Mouse (Mus musculus) MEL (cell line): ENCODE data around the gene Cdc25a. TPM values are rescaled to one million over a fixed set of nuclear protein-coding genes. Genes with fewer than 3 reads are reported as not detected.

ENCODE experiments used
- DNase-seq: peaks from one replicate; pipeline ENCODE4 v3.0.0; 2011; ENCODE audit warnings: low read depth, low spot score
- H3K27ac ChIP-seq: 2 replicates; pipeline ENCODE4 v1.5.1; 2012; ENCODE audit warnings: low read depth, mild to moderate bottlenecking, control low read depth, low read length, moderate library complexity; ENCODE audit not compliant: control insufficient read depth
- H3K27me3 ChIP-seq, 2 experiments: fragments of 150-350 bp in 1 of 2; sonication (generic) in 1 of 2; 2 replicates each; pipeline ENCODE4 v1.6.1; 2012; ENCODE audit warnings: low read length in 2 of 2, mild to moderate bottlenecking in 2 of 2, improper control_type of control experiment in 1 of 2, moderate library complexity in 1 of 2; ENCODE audit not compliant: insufficient read depth in 2 of 2, control insufficient read depth in 1 of 2
- H3K36me3 ChIP-seq, 2 experiments: 2 replicates each; pipeline ENCODE4 v1.6.1; 2012 to 2014; ENCODE audit warnings: low read length in 2 of 2, improper control_type of control experiment in 1 of 2, inconsistent platforms in 1 of 2, mild to moderate bottlenecking in 1 of 2; ENCODE audit not compliant: insufficient read depth in 2 of 2, control insufficient read depth in 1 of 2
- H3K4me1 ChIP-seq, 2 experiments: fragments of 150-350 bp in 1 of 2; sonication (generic) in 1 of 2; 2 replicates each; pipeline ENCODE4 v1.6.1; 2012; ENCODE audit warnings: low read length in 2 of 2, improper control_type of control experiment in 1 of 2, mild to moderate bottlenecking in 1 of 2; ENCODE audit not compliant: insufficient read depth in 2 of 2, control insufficient read depth in 1 of 2
- H3K4me3 ChIP-seq, 2 experiments: fragments of 150-350 bp in 1 of 2; sonication (generic) in 1 of 2; 2 replicates each; pipeline ENCODE4 v1.5.1; 2012; ENCODE audit warnings: low read depth in 2 of 2, low read length in 2 of 2, mild to moderate bottlenecking in 2 of 2, moderate library complexity in 2 of 2, control low read depth in 1 of 2, improper control_type of control experiment in 1 of 2; ENCODE audit not compliant: control insufficient read depth in 1 of 2, insufficient read depth in 1 of 2
- H3K79me2 ChIP-seq: 2 replicates; pipeline ENCODE4 v1.6.1; 2012; ENCODE audit warnings: mild to moderate bottlenecking, low read length, moderate library complexity; ENCODE audit not compliant: control insufficient read depth, poor library complexity, insufficient read depth
- H3K9ac ChIP-seq: 2 replicates; pipeline ENCODE4 v1.6.1; 2012; ENCODE audit warnings: low read depth, mild to moderate bottlenecking, control low read depth, low read length, moderate library complexity; ENCODE audit not compliant: control insufficient read depth, poor library complexity, severe bottlenecking
- H3K9me3 ChIP-seq: fragments of 150-350 bp; sonication (generic); replicated peaks from 2 replicates; pipeline ENCODE4 v1.6.1; 2012; ENCODE audit warnings: mild to moderate bottlenecking, low read length, improper control_type of control experiment, moderate library complexity; ENCODE audit not compliant: insufficient read depth
- BHLHE40 ChIP-seq: IDR thresholded peaks from 2 replicates; pipeline ENCODE4 v1.6.1; 2012; ENCODE audit warnings: low read depth, mild to moderate bottlenecking, inconsistent platforms, low read length, improper control_type of control experiment, borderline replicate concordance
- CTCF ChIP-seq, 3 experiments: IDR thresholded peaks in 2 of 3; conservative IDR thresholded peaks in 1 of 3; 2 replicates each; pipeline ENCODE4 v1.5.1; 2011 to 2012; ENCODE audit warnings: low read length in 3 of 3, low read depth in 2 of 3, mild to moderate bottlenecking in 2 of 3, improper control_type of control experiment in 1 of 3, inconsistent platforms in 1 of 3, mixed read lengths in 1 of 3, moderate library complexity in 1 of 3; ENCODE audit not compliant: control insufficient read depth in 1 of 3, insufficient read depth in 1 of 3, poor library complexity in 1 of 3, severe bottlenecking in 1 of 3
- ELF1 ChIP-seq: IDR thresholded peaks from 2 replicates; pipeline ENCODE4 v1.6.1; 2014; ENCODE audit warnings: low read depth, mild to moderate bottlenecking, inconsistent platforms, low read length, improper control_type of control experiment, moderate library complexity
- EP300 ChIP-seq, 2 experiments: IDR thresholded peaks; 2 replicates each; pipeline ENCODE4 v1.6.1; 2011; ENCODE audit warnings: improper control_type of control experiment in 2 of 2, low read length in 2 of 2, low read depth in 1 of 2, mild to moderate bottlenecking in 1 of 2
- ETS1 ChIP-seq: IDR thresholded peaks from 2 replicates; pipeline ENCODE4 v1.6.1; 2012; ENCODE audit warnings: low read depth, mild to moderate bottlenecking, inconsistent platforms, low read length, improper control_type of control experiment, moderate library complexity
- GABPA ChIP-seq: IDR thresholded peaks from 2 replicates; pipeline ENCODE4 v1.6.1; 2012; ENCODE audit warnings: low read depth, mild to moderate bottlenecking, inconsistent platforms, low read length, improper control_type of control experiment, moderate library complexity
- GATA1 ChIP-seq: IDR thresholded peaks from 2 replicates; pipeline ENCODE4 v1.6.1; 2011; ENCODE audit warnings: low read depth, low read length, improper control_type of control experiment
- HCFC1 ChIP-seq: IDR thresholded peaks from 2 replicates; pipeline ENCODE4 v1.6.1; 2012; ENCODE audit warnings: low read depth, mild to moderate bottlenecking, inconsistent platforms, low read length, improper control_type of control experiment, moderate library complexity
- KAT2A ChIP-seq: conservative IDR thresholded peaks from 2 replicates; pipeline ENCODE4 v1.6.1; 2012; ENCODE audit warnings: low read depth, low read length, improper control_type of control experiment, inconsistent platforms
- MAFK ChIP-seq: IDR thresholded peaks from 2 replicates; pipeline ENCODE4 v1.6.1; 2011; ENCODE audit warnings: low read depth, mild to moderate bottlenecking, low read length, improper control_type of control experiment, borderline replicate concordance
- MAX ChIP-seq: IDR thresholded peaks from 2 replicates; pipeline ENCODE4 v1.6.1; 2011; ENCODE audit warnings: low read length, improper control_type of control experiment
- MAZ ChIP-seq: IDR thresholded peaks from 2 replicates; pipeline ENCODE4 v1.6.1; 2012; ENCODE audit warnings: low read depth, mild to moderate bottlenecking, inconsistent platforms, low read length, improper control_type of control experiment
- MEF2A ChIP-seq: IDR thresholded peaks from 2 replicates; pipeline ENCODE4 v1.6.1; 2014; ENCODE audit warnings: low read depth, mild to moderate bottlenecking, inconsistent platforms, low read length, improper control_type of control experiment; ENCODE audit not compliant: poor library complexity, insufficient replicate concordance, severe bottlenecking; ENCODE audit errors: extremely low read depth
- MXI1 ChIP-seq: IDR thresholded peaks from 2 replicates; pipeline ENCODE4 v1.6.1; 2011; ENCODE audit warnings: mild to moderate bottlenecking, low read depth, low read length, improper control_type of control experiment
- MYB ChIP-seq: IDR thresholded peaks from 2 replicates; pipeline ENCODE4 v1.6.1; 2011; ENCODE audit warnings: mild to moderate bottlenecking, low read depth, low read length, improper control_type of control experiment
- NELFE ChIP-seq: IDR thresholded peaks from 2 replicates; pipeline ENCODE4 v1.6.1; 2011; ENCODE audit warnings: low read depth, low read length, improper control_type of control experiment
- NRF1 ChIP-seq: IDR thresholded peaks from 2 replicates; pipeline ENCODE4 v1.6.1; 2014; ENCODE audit warnings: low read depth, mild to moderate bottlenecking, inconsistent platforms, low read length, improper control_type of control experiment, moderate library complexity; ENCODE audit not compliant: poor library complexity, insufficient read depth, severe bottlenecking
- POLR2AphosphoS5 ChIP-seq: IDR thresholded peaks from 2 replicates; pipeline ENCODE4 v1.6.1; 2012; ENCODE audit warnings: low read depth, borderline replicate concordance, mild to moderate bottlenecking, inconsistent platforms, low read length, moderate library complexity, mixed read lengths
- RCOR1 ChIP-seq: IDR thresholded peaks from 2 replicates; pipeline ENCODE4 v1.6.1; 2012; ENCODE audit warnings: low read depth, mild to moderate bottlenecking, inconsistent platforms, low read length, improper control_type of control experiment
- TAL1 ChIP-seq: IDR thresholded peaks from 2 replicates; pipeline ENCODE4 v1.6.1; 2012; ENCODE audit warnings: mild to moderate bottlenecking, inconsistent platforms, low read length, moderate library complexity, mixed read lengths
- TBP ChIP-seq: IDR thresholded peaks from 2 replicates; pipeline ENCODE4 v1.8.0; 2011; ENCODE audit warnings: low read depth, low read length, improper control_type of control experiment
- UBTF ChIP-seq: IDR thresholded peaks from 2 replicates; pipeline ENCODE4 v1.6.1; 2012; ENCODE audit warnings: low read depth, mild to moderate bottlenecking, inconsistent platforms, low read length, improper control_type of control experiment, moderate library complexity, borderline replicate concordance; ENCODE audit not compliant: insufficient read depth
- USF1 ChIP-seq: IDR thresholded peaks from 2 replicates; pipeline ENCODE4 v1.6.1; 2014; ENCODE audit warnings: low read depth, mild to moderate bottlenecking, inconsistent platforms, low read length, improper control_type of control experiment, moderate library complexity
- USF2 ChIP-seq, 2 experiments: IDR thresholded peaks; 2 replicates each; pipeline ENCODE4 v1.6.1; 2011 to 2012; ENCODE audit warnings: improper control_type of control experiment in 2 of 2, low read length in 2 of 2, borderline replicate concordance in 1 of 2, inconsistent platforms in 1 of 2, low read depth in 1 of 2, mild to moderate bottlenecking in 1 of 2; ENCODE audit not compliant: insufficient read depth in 1 of 2
- ZNF384 ChIP-seq: IDR thresholded peaks from 2 replicates; pipeline ENCODE4 v1.6.1; 2012; ENCODE audit warnings: low read depth, mild to moderate bottlenecking, inconsistent platforms, low read length, improper control_type of control experiment
- polyA plus RNA-seq, 2 experiments: library from polyadenylated mRNA; stranded (reverse) in 1 of 2; unstranded in 1 of 2; fragments of >175 nt in 1 of 2; fragments of >200 nt in 1 of 2; gene quantifications; 2 replicates each; pipeline versions ENCODE4 v1.2.1 to v1.2.4; 2012; ENCODE audit warnings: low replicate concordance in 2 of 2, low read depth in 1 of 2; ENCODE audit not compliant: insufficient read length in 2 of 2, insufficient read depth in 1 of 2, missing spikeins in 1 of 2
- total RNA-seq: library from RNA; depleted of rRNA; stranded (reverse); fragments of 300-350 nt; gene quantifications from 2 replicates; pipeline ENCODE4 v1.2.3, GENCODE M21; 2012

Gene Cdc25a
- total and polyA plus RNA-seq, 3 experiments = 67.2 to 79.4 (median 67.4) TPM

DNA sequence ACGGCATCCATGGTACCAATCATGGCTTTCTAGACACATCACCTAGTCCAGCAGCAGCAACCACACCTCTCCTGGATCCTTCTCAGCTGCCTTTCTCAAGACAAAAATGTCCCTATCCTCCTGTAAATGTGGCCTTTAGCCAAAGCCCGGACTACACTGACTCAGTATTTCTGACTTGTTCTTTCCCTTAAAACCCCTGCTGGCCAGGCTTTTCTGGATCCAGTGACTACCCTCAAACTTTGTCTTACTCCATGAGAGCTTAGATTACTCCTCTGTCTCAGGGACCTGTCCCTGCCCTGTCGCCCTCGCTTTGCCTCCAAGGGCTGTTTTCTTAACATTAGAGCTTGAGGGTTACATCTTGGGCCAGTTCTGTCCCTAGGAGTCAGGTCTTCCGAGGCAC, 25.3 kb upstream of the Cdc25a start:
- no peak for DNase-seq
- TF ChIP-seq ELF1 = no peak
- TF ChIP-seq MEF2A = no peak
- TF ChIP-seq UBTF = no peak
- TF ChIP-seq NELFE = no peak
- no peak for TF ChIP-seq USF2 (IDR thresholded peaks at IDR 0.05; ENCODE audit: borderline replicate concordance in 1 of 2, insufficient read depth in 1 of 2, low read depth in 1 of 2, low read length in 2 of 2)
- no peak for TF ChIP-seq MAFK
- TF ChIP-seq MXI1 = no peak
- no peak for TF ChIP-seq TAL1
- TF ChIP-seq MAZ = no peak
- no peak for TF ChIP-seq GATA1
- no peak for TF ChIP-seq ETS1
- no peak for TF ChIP-seq MYB
- no peak for TF ChIP-seq RCOR1
- TF ChIP-seq MAX = no peak
- TF ChIP-seq CTCF (IDR thresholded peaks at IDR 0.05 in 2 of 3, conservative IDR thresholded peaks at IDR 0.05 in 1 of 3; ENCODE audit: control insufficient read depth in 1 of 3, insufficient read depth in 1 of 3, low read depth in 2 of 3, low read length in 3 of 3, poor library complexity in 1 of 3, severe bottlenecking in 1 of 3) = no peak
- no peak for TF ChIP-seq EP300 (IDR thresholded peaks at IDR 0.05; ENCODE audit: low read depth in 1 of 2, low read length in 2 of 2)
- no peak for TF ChIP-seq GABPA
- TF ChIP-seq KAT2A = no peak
- Histone ChIP-seq H3K9me3 (no peaks in the 10 kb centered on the region), H3K27ac (no peak overlapping the region), H3K4me3 (no peak overlapping the region), H3K4me1 (no peaks in the 10 kb centered on the region), H3K79me2 (no peaks in the 10 kb centered on the region), H3K27me3 (no peaks in the 10 kb centered on the region), H3K36me3 (no peaks in the 10 kb centered on the region), H3K9ac (no peak overlapping the region)

DNA sequence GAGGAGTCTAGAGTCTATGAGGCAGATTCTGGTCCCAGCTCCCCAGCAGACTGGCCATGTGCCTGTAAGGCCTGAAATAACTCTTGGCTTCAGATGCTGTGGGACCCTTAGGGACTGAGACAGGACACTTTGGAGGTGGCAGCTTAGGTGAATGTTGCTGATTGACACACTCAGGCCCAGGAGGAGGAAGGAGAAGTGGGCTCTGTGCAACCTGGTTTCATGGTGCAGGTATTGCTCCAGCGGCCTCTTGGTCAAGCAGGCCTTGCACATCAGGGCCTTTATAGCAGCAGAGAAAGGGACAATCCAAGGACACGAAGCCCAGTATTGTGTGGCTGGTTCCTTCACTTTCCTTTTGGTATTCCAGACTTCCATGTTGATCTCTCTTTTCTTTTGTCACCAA, 21.0 kb upstream of the Cdc25a start:
- Histone ChIP-seq H3K4me3 (no peak overlapping the region), H3K9ac (no peak overlapping the region), H3K27ac (no peak overlapping the region), H3K36me3 (no peaks in the 10 kb centered on the region), H3K4me1 (no peaks in the 10 kb centered on the region), H3K9me3 (no peaks in the 10 kb centered on the region), H3K27me3 (no peaks in the 10 kb centered on the region), H3K79me2 (no peaks in the 10 kb centered on the region)
- no peak for DNase-seq
- TF ChIP-seq BHLHE40 (no peak), CTCF (IDR thresholded peaks at IDR 0.05 in 2 of 3, conservative IDR thresholded peaks at IDR 0.05 in 1 of 3; ENCODE audit: control insufficient read depth in 1 of 3, insufficient read depth in 1 of 3, low read depth in 2 of 3, low read length in 3 of 3, poor library complexity in 1 of 3, severe bottlenecking in 1 of 3) (no peak), ZNF384 (no peak), HCFC1 (no peak), MYB (no peak), EP300 (IDR thresholded peaks at IDR 0.05; ENCODE audit: low read depth in 1 of 2, low read length in 2 of 2) (no peak), NRF1 (no peak), NELFE (no peak), TBP (no peak), USF1 (no peak), POLR2AphosphoS5 (no peak), ETS1 (no peak)
